In genomic region chr2:165234613-165235291, GRCm38 (mm10) we compare ENCODE assay signal across 8 mouse cellular contexts. TPM values are rescaled to one million over a fixed set of nuclear protein-coding genes. Genes with fewer than 3 reads are reported as not detected.
A peak's percentile ranks its signal among the peaks of the same experiment; 100 is the strongest.
DNase-seq lines count a peak whose midpoint lies in the region; ATAC-seq and TF ChIP-seq lines count a peak whose summit lies in the region.

Gene Cdh22, minus strand, starts transcription at chr2:165234853.

- H3K4me3 ChIP-seq in gastrocnemius, adult 2 months, result peak within 1 kb of the TSS; percentile 79
- H3K4me3 ChIP-seq in hindbrain, embryonic 15.5 days, result peak within 1 kb of the TSS; percentile 70
- peak within 1 kb of the TSS; percentile 68 for H3K4me3 ChIP-seq in left cerebral cortex, adult 2 months

- peak; percentile 82 for ATAC-seq in hindbrain, embryonic 15.5 days (ENCODE audit: low FRiP score, low read depth)

- H3K4me2 ChIP-seq in hindbrain, embryonic 15.5 days, result peak within 1 kb of the TSS; percentile 96

- peaks cover 63% of the 10 kb centered on the region for H3K27me3 ChIP-seq in hindbrain, embryonic 15.5 days

- no peaks in the 10 kb centered on the region for H3K36me3 ChIP-seq in hindbrain, embryonic 15.5 days

- peaks cover 40% of the 10 kb centered on the region for H3K4me1 ChIP-seq in hindbrain, embryonic 15.5 days (replicated peaks)

- 1% methylated on average over 43 of the region's 60 CpGs for WGBS in hindbrain, embryonic 15.5 days

- TF ChIP-seq CTCF in gastrocnemius, adult 2 months (IDR thresholded peaks at IDR 0.05), result peak; percentile 41; the same call in 1 of the 2 replicates
- peak; percentile 52 for TF ChIP-seq CTCF in left cerebral cortex, adult 2 months (IDR thresholded peaks at IDR 0.05)

- no peaks in the 10 kb centered on the region for H3K9me3 ChIP-seq in hindbrain, embryonic 15.5 days

- no peak within 1 kb of the TSS for H3K27ac ChIP-seq in gastrocnemius, adult 2 months
- H3K27ac ChIP-seq in hindbrain, embryonic 15.5 days (replicated peaks), result peak within 1 kb of the TSS; percentile 81
- peak within 1 kb of the TSS; percentile 87 for H3K27ac ChIP-seq in left cerebral cortex, adult 2 months

- intact Hi-C loops in gastrocnemius, adult 2 months (cut with DNase I), result loop anchor here (5.0 kb wide), 1 partner anchor 43 kb away; no protein-coding TSS in a partner anchor
- intact Hi-C loops in left cerebral cortex, adult 2 months (cut with DNase I), result loop anchor here (2.0 to 5.0 kb wide), 2 partner anchors 67 to 158 kb away; no protein-coding TSS in a partner anchor

- peak within 1 kb of the TSS; percentile 77 for H3K9ac ChIP-seq in hindbrain, embryonic 15.5 days

- DNase-seq in adrenal gland, adult 2 months, result peak; percentile 76
- DNase-seq in cerebellum, postnatal 36 days, result peak; percentile 77 to 79
- peak; percentile 56 for DNase-seq in gastrocnemius, adult 2 months
- peak; percentile 76 to 77 for DNase-seq in left cerebral cortex, adult 2 months (ENCODE audit: extremely low spot score in 1 of 2, low spot score in 2 of 2)
- peak; percentile 52 for DNase-seq in lung, postnatal 14 days
- peak; percentile 20 for DNase-seq in retina, adult 2 months (ENCODE audit: low read depth, low spot score)
- no peak for DNase-seq in c-Kit-positive CD71-positive TER-119-positive erythroid progenitor cells, embryonic 14.5 days (ENCODE audit: low spot score)

RNA-seq across cellular contexts. Expression of gene Cdh22, which starts in this region (rescaled TPM):
- total RNA-seq in adrenal gland, adult 2 months (2021), result 1 to 10 TPM in 1 of 2 experiments, under 1 TPM in 1; 0.89 to 1.8 TPM
- polyA plus RNA-seq in adrenal gland, adult 2 months (2012; rRNA removed), result 1.5 and 6.1 TPM in 2 replicates
- under 1 TPM; 0.36 to 0.64 TPM for total RNA-seq in gastrocnemius, adult 2 months (2021)
- 16.4 and 16.6 TPM in 2 replicates for polyA plus RNA-seq in hindbrain, embryonic 15.5 days (2015; fragmentation: Nextera tagmentation; extraction: Ambion mirVana)
- 10 to 100 TPM; 58.7 to 60.6 TPM for total RNA-seq in left cerebral cortex, adult 2 months (2021)

Comparison
In these comparisons a context has a peak if more than half of its experiments do, and no peak if none do; other contexts are left out.
1. RNA of gene Cdh22 (total RNA-seq): 58.7 to 60.6 TPM in left cerebral cortex, adult 2 months; 0.89 to 1.8 TPM in adrenal gland, adult 2 months and 0.36 to 0.64 TPM in gastrocnemius, adult 2 months; every median in the first group is over 10 times any median in the second.
2. Peak in DNase-seq and H3K4me3 ChIP-seq in gastrocnemius, adult 2 months; RNA of the gene not detected or under 1 TPM.
3. Peak in every context shown above with its lines, with median percentiles within 50 percentile points of each other: H3K4me3 ChIP-seq.